Mouse (Mus musculus) ES-E14 (cell line): ENCODE data around the gene Trub1.

ENCODE experiments used
- CHD2 ChIP-seq: IDR thresholded peaks from 2 replicates; pipeline ENCODE4 v1.6.1; 2014; ENCODE audit warnings: mild to moderate bottlenecking, low read depth, low read length, inconsistent platforms
- HCFC1 ChIP-seq: IDR thresholded peaks from 2 replicates; pipeline ENCODE4 v1.6.1; 2012; ENCODE audit warnings: low read length, inconsistent platforms, borderline replicate concordance; ENCODE audit not compliant: insufficient read depth
- MAFK ChIP-seq: IDR thresholded peaks from 2 replicates; pipeline ENCODE4 v1.6.1; 2014; ENCODE audit warnings: mild to moderate bottlenecking, low read depth, low read length, inconsistent platforms; ENCODE audit not compliant: insufficient read depth
- ZC3H11A ChIP-seq: IDR thresholded peaks from 2 replicates; pipeline ENCODE4 v1.6.1; 2012; ENCODE audit warnings: low read depth, mild to moderate bottlenecking, inconsistent platforms, low read length, borderline replicate concordance
- ZNF384 ChIP-seq: IDR thresholded peaks from 2 replicates; pipeline ENCODE4 v1.6.1; 2012; ENCODE audit warnings: low read depth, low read length, inconsistent platforms

GRCm38 (mm10) chr19:57465742-57466141, 13.0 kb downstream of the Trub1 start:
- TF ChIP-seq HCFC1 (no peak), ZC3H11A (no peak), CHD2 (no peak), MAFK (no peak), ZNF384 (no peak)
